10 mouse cellular contexts compared by ENCODE assay signal in the genomic region with DNA sequence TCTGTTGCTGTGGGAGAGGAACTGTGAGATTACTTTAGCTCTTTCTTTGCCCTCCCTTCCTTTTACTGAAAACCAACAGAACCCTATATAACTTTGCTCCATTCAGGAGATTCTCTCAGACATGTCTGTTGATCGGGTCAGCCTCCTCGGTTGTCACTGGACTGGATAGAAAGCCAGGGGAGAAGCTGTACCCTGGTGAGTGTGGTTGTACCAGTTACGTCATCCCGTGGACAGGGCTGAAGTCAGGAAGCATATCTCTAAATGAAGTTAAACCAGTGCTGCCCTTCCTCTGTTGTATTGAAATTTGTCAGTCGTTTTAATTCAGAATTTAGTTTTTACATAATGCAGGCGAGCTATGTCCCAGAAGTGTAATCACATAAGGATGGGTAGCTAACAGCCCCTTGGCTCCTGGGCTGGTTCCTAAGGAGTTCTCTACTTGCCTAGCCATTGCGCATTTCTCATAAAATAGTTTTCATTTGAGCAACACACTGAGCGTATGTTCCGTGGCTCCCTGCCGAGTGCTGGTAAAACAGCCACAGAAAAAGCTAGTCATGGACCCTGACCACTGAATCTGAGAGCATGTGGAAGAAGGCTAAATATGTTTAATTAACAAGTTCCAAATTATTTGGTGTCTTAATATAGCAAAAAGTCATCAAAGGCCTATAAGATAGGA.
DNase-seq lines count a peak whose midpoint lies in the region; ATAC-seq and TF ChIP-seq lines count a peak whose summit lies in the region.
"Had no signal": no experiment of that assay in that cellular context is flagged by ENCODE, and none has a peak within 500 bp of the region (broad histone marks: within the 10 kb centered on the region; RNA-seq: fewer than 3 reads in every experiment).

No protein-coding gene starts in this region.

- no peaks in the 10 kb centered on the region for H3K9me3 ChIP-seq in heart, embryonic 14.5 days (ENCODE audit: control insufficient read depth, low read length)
- no peaks in the 10 kb centered on the region for H3K9me3 ChIP-seq in heart, embryonic 10.5 days
- H3K9me3 ChIP-seq in lung, embryonic 16.5 days (ENCODE audit: control insufficient read depth, low read length): no peaks in the 10 kb centered on the region
- no peaks in the 10 kb centered on the region for H3K9me3 ChIP-seq in midbrain, postnatal 0 days (ENCODE audit: low read length)
- H3K9me3 ChIP-seq: G1E; limb, embryonic 15.5 days had no signal

- H3K36me3 ChIP-seq in heart, embryonic 14.5 days (ENCODE audit: control insufficient read depth, insufficient read depth, low read length): no peaks in the 10 kb centered on the region
- no peaks in the 10 kb centered on the region for H3K36me3 ChIP-seq in heart, embryonic 10.5 days
- H3K36me3 ChIP-seq in lung, embryonic 16.5 days (ENCODE audit: control insufficient read depth, insufficient read depth, low read length): 0 out of 2 replicates have a peak, but pooled peaks cover 2% of the 10 kb centered on the region
- H3K36me3 ChIP-seq in midbrain, postnatal 0 days (ENCODE audit: insufficient read depth, low read length): no peaks in the 10 kb centered on the region
- H3K36me3 ChIP-seq: G1E; limb, embryonic 15.5 days had no signal

- H3K4me3 ChIP-seq in heart, embryonic 14.5 days (ENCODE audit: control insufficient read depth in 1 of 2, insufficient read depth in 1 of 2, low read depth in 1 of 2, low read length in 2 of 2): no peak overlapping the region
- H3K4me3 ChIP-seq in heart, embryonic 10.5 days: no peak overlapping the region
- no peak overlapping the region for H3K4me3 ChIP-seq in lung, embryonic 16.5 days (ENCODE audit: low read length)
- H3K4me3 ChIP-seq in midbrain, postnatal 0 days (ENCODE audit: low read depth, low read length): no peak overlapping the region
- H3K4me3 ChIP-seq: limb, embryonic 15.5 days had no signal

- H3K27me3 ChIP-seq in heart, embryonic 14.5 days (ENCODE audit: control insufficient read depth, insufficient read depth, low read length): no peaks in the 10 kb centered on the region
- H3K27me3 ChIP-seq in heart, embryonic 10.5 days (ENCODE audit: insufficient read depth, poor library complexity, severe bottlenecking): no peaks in the 10 kb centered on the region
- no peaks in the 10 kb centered on the region for H3K27me3 ChIP-seq in lung, embryonic 16.5 days (ENCODE audit: control insufficient read depth, insufficient read depth, low read depth, low read length)
- H3K27me3 ChIP-seq in midbrain, postnatal 0 days (ENCODE audit: insufficient read depth, low read length): no peaks in the 10 kb centered on the region
- H3K27me3 ChIP-seq: limb, embryonic 15.5 days had no signal

- no peak overlapping the region for H3K9ac ChIP-seq in heart, embryonic 14.5 days (ENCODE audit: low read length)
- 0 out of 2 replicates have a peak overlapping the region, but pooled peaks have one; percentile 9 for H3K9ac ChIP-seq in lung, embryonic 16.5 days (ENCODE audit: low read length)
- no peak overlapping the region for H3K9ac ChIP-seq in midbrain, postnatal 0 days (replicated peaks; ENCODE audit: low read length, poor library complexity, severe bottlenecking)
- H3K9ac ChIP-seq: limb, embryonic 15.5 days had no signal

- no peak for TF ChIP-seq CTCF in midbrain, postnatal 0 days (IDR thresholded peaks at IDR 0.05)

- peak overlapping the region; percentile 20; the same call in 1 of the 2 replicates for H3K4me2 ChIP-seq in heart, embryonic 14.5 days (ENCODE audit: low read length)
- H3K4me2 ChIP-seq in lung, embryonic 16.5 days (ENCODE audit: low read depth, low read length): no peak overlapping the region
- H3K4me2 ChIP-seq in midbrain, postnatal 0 days (ENCODE audit: low read depth, low read length, poor library complexity, severe bottlenecking): no peak overlapping the region
- H3K4me2 ChIP-seq: limb, embryonic 15.5 days had no signal

- no peak for ATAC-seq in heart, embryonic 14.5 days (ENCODE audit: insufficient number of reproducible peaks, insufficient read depth, low FRiP score, low read depth)
- ATAC-seq in lung, embryonic 16.5 days (ENCODE audit: low read depth): no peak
- no peak for ATAC-seq in midbrain, postnatal 0 days (ENCODE audit: low FRiP score)

- WGBS in heart, embryonic 14.5 days: 68% methylated on average over 10 of the region's 10 CpGs
- 85% methylated on average over 10 of the region's 10 CpGs for WGBS in heart, embryonic 10.5 days
- WGBS in lung, embryonic 16.5 days: 52% methylated on average over 10 of the region's 10 CpGs
- WGBS in midbrain, postnatal 0 days: 54% methylated on average over 10 of the region's 10 CpGs

- no peak for DNase-seq in heart, embryonic 10.5 days (ENCODE audit: low spot score)
- no peak for DNase-seq in lung, postnatal 36 days
- peak; percentile 36 to 54 for DNase-seq in cerebellum, postnatal 14 days
- no peak for DNase-seq in midbrain, postnatal 0 days (ENCODE audit: low spot score)
- no peak for DNase-seq in ovary, postnatal 10 days (ENCODE audit: low spot score)
- no peak for DNase-seq in ovary, postnatal 14 days (ENCODE audit: low spot score)

- peak overlapping the region; percentile 27 to 38; a peak in 1 of 4 replicates for H3K27ac ChIP-seq in heart, embryonic 14.5 days (replicated peaks in 1 of 2; ENCODE audit: control insufficient read depth in 1 of 2, insufficient read depth in 1 of 2, low read depth in 2 of 2, low read length in 2 of 2)
- H3K27ac ChIP-seq in heart, embryonic 10.5 days: no peak overlapping the region
- H3K27ac ChIP-seq in lung, embryonic 16.5 days (ENCODE audit: low read length): peak overlapping the region; percentile 63
- H3K27ac ChIP-seq in midbrain, postnatal 0 days (ENCODE audit: low read depth, low read length): 0 out of 2 replicates have a peak overlapping the region, but pooled peaks have one; percentile 8

- H3K4me1 ChIP-seq in heart, embryonic 14.5 days (ENCODE audit: control insufficient read depth in 2 of 2, insufficient read depth in 2 of 2, low read length in 2 of 2): peaks cover 8 to 45% of the 10 kb centered on the region in 2 experiments
- peaks cover 25% of the 10 kb centered on the region for H3K4me1 ChIP-seq in heart, embryonic 10.5 days
- peaks cover 31% of the 10 kb centered on the region for H3K4me1 ChIP-seq in lung, embryonic 16.5 days (replicated peaks; ENCODE audit: control insufficient read depth, insufficient read depth, low read length)
- peaks cover 13% of the 10 kb centered on the region; the same call in 1 of the 2 replicates for H3K4me1 ChIP-seq in midbrain, postnatal 0 days (ENCODE audit: insufficient read depth, low read length)

Comparison
In these comparisons a context has a peak if more than half of its experiments do, and no peak if none do; other contexts are left out.
1. DNase-seq: peak in cerebellum, postnatal 14 days (2 of 2); none in heart, embryonic 10.5 days (single experiment), lung, postnatal 36 days (single experiment), midbrain, postnatal 0 days (single experiment), ovary, postnatal 10 days (single experiment) and ovary, postnatal 14 days (single experiment).